Mouse (Mus musculus) liver, adult (tissue): ENCODE measurements around the gene Enpp5.

ENCODE experiments used
- GATA4 ChIP-seq: IDR thresholded peaks from 2 replicates; pipeline ENCODE4 v1.6.1; 2014; ENCODE audit warnings: mild to moderate bottlenecking, low read length; ENCODE audit not compliant: insufficient replicate concordance

Enpp5 gene

GRCm38 (mm10) chr17:44121366-44122100, 42.9 kb downstream of the Enpp5 start:
- no peak for TF ChIP-seq GATA4

- TF ChIP-seq GATA4 = no peak
Observed at GRCm38 (mm10) chr17:44129092-44129750, 50.6 kb downstream of the Enpp5 start.

- TF ChIP-seq GATA4 = no peak
Observed at GRCm38 (mm10) chr17:44130429-44130828, 51.8 kb downstream of the Enpp5 start.

GRCm38 (mm10) chr17:44134106-44134505, 55.5 kb downstream of the Enpp5 start:
- TF ChIP-seq GATA4 = no peak

GRCm38 (mm10) chr17:44134545-44134944, 55.9 kb downstream of the Enpp5 start:
- no peak for TF ChIP-seq GATA4

- no peak for TF ChIP-seq GATA4
Observed at GRCm38 (mm10) chr17:44136018-44136417, 57.4 kb downstream of the Enpp5 start.
